Mouse (Mus musculus) heart, embryonic 12.5 days (tissue): ENCODE measurements around the gene Mucl3. TPM values are rescaled to one million over a fixed set of nuclear protein-coding genes. Genes with fewer than 3 reads are reported as not detected.

Experiments used
- ATAC-seq: fragments of 200-750 bp; cut with Nextera tagmentation; 2 replicates; pipeline ENCODE4 v1.8.0; 2017; ENCODE audit warnings: moderate TSS enrichment, moderate library complexity; ENCODE audit not compliant: insufficient number of reproducible peaks, low FRiP score
- H3K27ac ChIP-seq: fragments of 300-500 bp; sonication (generic); 2 replicates; pipeline ENCODE4 v1.5.1; 2016; ENCODE audit warnings: mild to moderate bottlenecking, moderate library complexity; ENCODE audit not compliant: poor library complexity, severe bottlenecking
- H3K27me3 ChIP-seq: fragments of 300-500 bp; sonication (generic); replicated peaks from 2 replicates; pipeline ENCODE4 v1.6.1; 2016; ENCODE audit warnings: mild to moderate bottlenecking, moderate library complexity
- H3K36me3 ChIP-seq: fragments of 300-500 bp; sonication (generic); 2 replicates; pipeline ENCODE4 v1.6.1; 2016; ENCODE audit warnings: mild to moderate bottlenecking, moderate library complexity
- H3K4me1 ChIP-seq: fragments of 300-500 bp; sonication (generic); replicated peaks from 2 replicates; pipeline ENCODE4 v1.6.1; 2016; ENCODE audit warnings: mild to moderate bottlenecking
- H3K4me2 ChIP-seq: fragments of 300-500 bp; sonication (generic); 2 replicates; pipeline ENCODE4 v1.6.1; 2016; ENCODE audit warnings: mild to moderate bottlenecking, moderate library complexity
- H3K4me3 ChIP-seq: fragments of 300-500 bp; sonication (generic); 2 replicates; pipeline ENCODE4 v1.5.1; 2016; ENCODE audit warnings: mild to moderate bottlenecking
- H3K9ac ChIP-seq: fragments of 300-500 bp; sonication (generic); 2 replicates; pipeline ENCODE4 v1.6.1; 2016; ENCODE audit warnings: mild to moderate bottlenecking, moderate library complexity
- H3K9me3 ChIP-seq: fragments of 300-500 bp; sonication (generic); replicated peaks from 2 replicates; pipeline ENCODE4 v1.6.1; 2016; ENCODE audit warnings: mild to moderate bottlenecking, moderate library complexity
- WGBS: fragments of 180-500 bp; shearing (Covaris S2); methylation state at CpG from one replicate; pipeline ENCODE4 v1.1.7; 2016; 5-methylcytosine and 5-hydroxymethylcytosine counted together
- polyA plus RNA-seq: library from polyadenylated mRNA; unstranded; fragments of >200 nt; fragmentation: Nextera tagmentation; extraction: Ambion mirVana; gene quantifications from 2 replicates; pipeline ENCODE4 v1.2.1, GENCODE M21; 2016

Gene Mucl3
- polyA plus RNA-seq, 1 experiment from 2014 or later: 0.37 TPM

DNA sequence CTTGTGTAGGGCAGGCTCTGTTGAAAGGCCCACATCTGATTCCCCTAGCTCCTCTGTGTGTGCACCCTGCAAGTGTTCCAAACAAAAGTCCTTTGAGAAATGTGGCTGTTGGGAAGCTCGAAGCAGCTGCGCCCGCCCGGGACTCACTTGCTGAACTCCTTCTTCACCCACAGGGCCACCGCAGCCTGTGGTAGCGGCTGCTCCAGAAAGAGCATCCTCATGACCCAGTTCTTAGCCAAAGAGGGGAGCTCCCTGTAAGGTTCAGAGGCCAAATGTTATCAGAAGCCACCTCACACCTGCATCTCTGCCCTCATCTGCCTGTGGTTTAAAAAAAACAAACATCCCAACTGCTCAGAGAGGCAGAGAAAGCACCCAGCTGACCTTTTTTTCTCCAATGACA, 28.4 kb upstream of the Mucl3 start:
- H3K27ac ChIP-seq: no peak overlapping the region
- ATAC-seq: no peak
- H3K9ac ChIP-seq: no peak overlapping the region
- H3K4me3 ChIP-seq: no peak overlapping the region
- 84% methylated on average over 6 of the region's 6 CpGs for WGBS
- peaks cover 15% of the 10 kb centered on the region for H3K4me1 ChIP-seq
- no peak overlapping the region for H3K4me2 ChIP-seq
- no peaks in the 10 kb centered on the region for H3K27me3 ChIP-seq
- H3K36me3 ChIP-seq: peaks cover 18% of the 10 kb centered on the region
- no peaks in the 10 kb centered on the region for H3K9me3 ChIP-seq

DNA sequence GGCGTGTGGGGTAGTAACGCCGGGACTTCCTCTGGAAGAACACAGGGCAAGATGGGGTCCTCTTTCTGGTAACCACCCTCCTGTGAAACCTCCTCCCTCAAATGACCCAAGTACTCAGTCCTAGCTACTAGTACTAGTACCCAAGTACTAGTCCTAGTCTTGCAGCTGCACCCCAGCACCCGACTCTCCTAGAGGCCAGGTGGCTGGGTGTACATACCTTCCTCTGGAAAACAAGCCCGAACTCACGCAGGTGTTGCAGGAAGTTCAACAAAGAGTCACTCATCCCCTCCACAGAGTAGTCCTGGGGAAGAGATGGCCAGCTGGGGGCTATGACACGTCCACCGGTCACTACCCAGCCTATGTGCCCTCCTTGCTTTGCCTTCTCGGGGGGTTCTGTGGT, 26.2 kb upstream of the Mucl3 start:
- Histone ChIP-seq H3K27ac (no peak overlapping the region), H3K4me2 (no peak overlapping the region), H3K9ac (no peak overlapping the region), H3K36me3 (peaks cover 27% of the 10 kb centered on the region), H3K27me3 (no peaks in the 10 kb centered on the region), H3K4me3 (no peak overlapping the region), H3K9me3 (no peaks in the 10 kb centered on the region), H3K4me1 (peaks cover 25% of the 10 kb centered on the region)
- 95% methylated on average over 9 of the region's 9 CpGs for WGBS
- ATAC-seq: no peak

DNA sequence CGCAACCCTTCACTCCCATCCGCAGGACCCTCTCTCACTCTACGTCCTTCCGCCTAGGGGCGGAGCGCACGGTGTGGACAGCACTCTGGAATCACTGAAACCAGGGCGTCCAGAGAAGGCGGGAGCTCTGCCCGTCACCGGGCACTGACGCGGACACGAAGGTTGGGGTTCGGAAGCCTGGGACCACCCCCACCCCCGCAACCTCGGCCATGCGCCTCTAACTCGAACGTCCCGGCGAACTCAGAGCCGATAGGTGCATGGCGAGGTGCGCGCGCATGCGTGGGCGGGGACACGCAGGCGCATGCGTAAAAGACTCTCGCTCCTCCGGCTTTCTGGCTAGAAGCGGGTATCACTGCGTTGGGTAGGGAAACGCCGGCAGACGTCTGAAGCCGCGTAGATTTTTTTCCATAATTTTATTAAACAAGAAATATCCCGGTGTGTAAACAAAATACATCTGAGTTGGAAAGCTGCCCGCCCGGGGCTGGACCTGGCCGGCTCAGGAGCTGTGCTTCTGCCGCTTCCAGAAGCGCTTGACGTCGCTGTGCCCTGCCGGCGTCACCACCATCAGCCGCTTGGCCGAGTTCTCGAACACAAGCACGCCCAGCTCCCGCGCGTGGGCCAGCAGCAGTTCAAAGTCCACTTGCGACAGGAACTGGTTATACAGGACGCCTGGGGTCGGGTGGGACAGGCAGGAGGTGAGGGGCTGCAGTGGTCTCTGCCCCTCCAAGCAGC, 24.0 kb upstream of the Mucl3 start, which contains the start of gene Vars2:
TSS of gene Vars2 (minus strand) at position 259 of the 732 bp plus-strand sequence.
- Histone ChIP-seq H3K36me3 (peaks cover 47% of the 10 kb centered on the region), H3K4me3 (peak within 1 kb of the TSS; percentile 77), H3K27me3 (no peaks in the 10 kb centered on the region), H3K27ac (peak within 1 kb of the TSS; percentile 61), H3K9ac (peak within 1 kb of the TSS; percentile 85), H3K4me2 (peak within 1 kb of the TSS; percentile 94), H3K9me3 (no peaks in the 10 kb centered on the region), H3K4me1 (peaks cover 18% of the 10 kb centered on the region)
- under 1% methylated on average over 61 of the region's 61 CpGs for WGBS
- ATAC-seq: peak; percentile 89

DNA sequence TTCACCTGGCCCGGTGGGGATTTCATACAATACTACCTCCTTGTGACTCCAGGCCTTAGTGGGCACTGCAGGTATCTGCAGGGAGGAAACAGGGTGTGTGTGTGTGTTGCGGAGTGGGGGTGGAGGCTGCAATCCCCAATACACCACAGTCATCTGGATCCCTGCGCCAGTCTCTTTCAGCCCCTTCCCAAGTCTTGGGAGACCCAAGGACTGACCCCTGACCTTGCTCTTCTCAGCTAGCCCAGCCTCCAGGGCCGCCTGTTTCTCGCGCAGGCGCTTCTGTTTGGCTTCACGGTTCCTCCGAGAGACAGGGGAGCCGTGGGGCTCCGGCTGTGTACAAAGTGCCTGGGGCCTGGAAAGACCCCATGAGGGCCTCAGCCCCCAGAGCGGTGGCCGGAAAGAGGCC, 23.4 kb upstream of the Mucl3 start:
- peak overlapping the region; percentile 61 for H3K27ac ChIP-seq
- no peaks in the 10 kb centered on the region for H3K27me3 ChIP-seq
- H3K36me3 ChIP-seq: peaks cover 50% of the 10 kb centered on the region
- H3K9ac ChIP-seq: peak overlapping the region; percentile 85
- peak; percentile 52 for ATAC-seq
- H3K4me2 ChIP-seq: peak overlapping the region; percentile 94
- 5% methylated on average over 13 of the region's 13 CpGs for WGBS
- H3K4me1 ChIP-seq: peaks cover 18% of the 10 kb centered on the region
- peak overlapping the region; percentile 77 for H3K4me3 ChIP-seq
- H3K9me3 ChIP-seq: no peaks in the 10 kb centered on the region

DNA sequence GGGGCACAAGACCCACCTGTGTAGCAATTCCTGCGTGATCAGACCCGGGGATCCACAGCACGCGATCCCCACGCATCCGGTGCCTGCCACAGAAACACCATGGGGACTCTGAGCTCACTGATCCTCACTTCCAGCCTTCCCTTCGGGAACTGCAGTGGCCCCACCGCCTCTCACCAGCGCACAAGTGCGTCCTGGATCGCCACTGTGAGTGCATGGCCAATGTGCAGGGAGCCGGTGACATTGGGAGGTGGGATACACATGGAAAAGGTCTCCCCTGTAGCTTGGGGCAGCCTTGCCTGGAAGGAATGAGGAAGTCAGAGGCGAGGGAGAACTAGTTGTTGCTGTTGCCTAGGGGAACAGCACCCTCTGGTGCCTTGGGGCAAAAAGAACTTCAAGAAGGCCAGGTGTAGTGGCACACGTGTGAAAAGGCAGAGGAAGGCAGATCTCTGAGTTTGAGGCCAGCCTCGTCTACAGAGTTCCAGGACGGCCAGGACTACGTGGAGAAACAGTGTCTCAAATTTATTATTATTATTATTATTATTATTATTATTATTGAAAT, 22.5 kb upstream of the Mucl3 start:
- Histone ChIP-seq H3K27me3 (no peaks in the 10 kb centered on the region), H3K4me2 (no peak overlapping the region), H3K4me1 (peaks cover 18% of the 10 kb centered on the region), H3K27ac (no peak overlapping the region), H3K4me3 (no peak overlapping the region), H3K36me3 (peaks cover 55% of the 10 kb centered on the region), H3K9ac (0 out of 2 replicates have a peak overlapping the region, but pooled peaks have one; percentile 1), H3K9me3 (no peaks in the 10 kb centered on the region)
- 80% methylated on average over 17 of the region's 17 CpGs for WGBS
- no peak for ATAC-seq

DNA sequence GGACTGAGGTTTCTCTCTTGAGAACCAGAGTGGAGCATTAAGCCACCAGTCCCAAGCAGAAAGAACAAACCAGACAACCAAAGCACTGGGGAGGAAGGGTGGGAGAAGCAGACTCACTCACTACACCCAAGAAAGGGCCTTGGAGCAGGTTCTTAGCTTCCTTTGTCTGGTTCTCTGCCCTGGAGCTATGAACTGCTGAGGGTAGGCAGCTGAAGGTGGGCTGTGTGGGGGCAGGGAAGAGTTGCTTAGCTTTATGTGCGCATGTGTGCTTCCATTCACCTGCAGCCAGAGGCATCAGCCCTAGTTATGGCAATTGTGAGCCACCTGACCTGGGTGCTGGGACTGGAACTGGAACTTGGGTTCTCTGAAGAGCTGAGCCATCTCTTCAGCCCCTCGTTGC, 9.6 kb upstream of the Mucl3 start:
- no peak for ATAC-seq
- WGBS: 74% methylated on average over 2 of the region's 2 CpGs
- H3K9ac ChIP-seq: no peak overlapping the region

DNA sequence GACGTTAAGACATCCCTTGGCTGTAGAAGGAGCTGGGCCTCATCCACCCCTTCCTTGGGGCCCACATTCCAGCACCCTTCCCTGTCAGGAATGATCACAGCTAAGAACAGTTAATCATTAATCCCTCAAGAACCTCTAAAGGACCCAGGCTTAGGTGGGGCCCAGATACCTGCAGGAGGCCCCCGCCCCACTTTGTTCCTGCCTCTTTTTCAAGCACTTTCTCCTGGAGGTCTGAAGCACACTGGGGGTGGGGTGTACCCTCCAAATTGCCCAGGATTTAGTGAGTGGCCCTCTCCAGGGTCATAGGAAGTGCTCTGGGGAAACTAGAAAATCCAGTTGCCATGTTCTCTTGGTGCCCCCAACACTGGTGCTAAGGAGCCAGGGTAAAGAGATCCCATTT, 5.9 kb upstream of the Mucl3 start:
- H3K36me3 ChIP-seq: no peaks in the 10 kb centered on the region; the same call in 1 of the 2 replicates
- ATAC-seq: no peak
- WGBS: 75% methylated on average over 2 of the region's 2 CpGs
- H3K27ac ChIP-seq: no peak overlapping the region
- no peak overlapping the region for H3K4me3 ChIP-seq
- H3K9ac ChIP-seq: no peak overlapping the region
- H3K27me3 ChIP-seq: peaks cover 10% of the 10 kb centered on the region
- no peaks in the 10 kb centered on the region for H3K4me1 ChIP-seq
- no peaks in the 10 kb centered on the region for H3K9me3 ChIP-seq
- no peak overlapping the region for H3K4me2 ChIP-seq

More for the DNA sequence above, 9.6 kb upstream of the Mucl3 start:
- no peaks in the 10 kb centered on the region for H3K9me3 ChIP-seq
- H3K4me1 ChIP-seq: no peaks in the 10 kb centered on the region
- peaks cover 34% of the 10 kb centered on the region for H3K36me3 ChIP-seq
- H3K4me3 ChIP-seq: no peak overlapping the region
- 0 out of 2 replicates have a peak, but pooled peaks cover 3% of the 10 kb centered on the region for H3K27me3 ChIP-seq
- H3K4me2 ChIP-seq: no peak overlapping the region
- no peak overlapping the region for H3K27ac ChIP-seq

DNA sequence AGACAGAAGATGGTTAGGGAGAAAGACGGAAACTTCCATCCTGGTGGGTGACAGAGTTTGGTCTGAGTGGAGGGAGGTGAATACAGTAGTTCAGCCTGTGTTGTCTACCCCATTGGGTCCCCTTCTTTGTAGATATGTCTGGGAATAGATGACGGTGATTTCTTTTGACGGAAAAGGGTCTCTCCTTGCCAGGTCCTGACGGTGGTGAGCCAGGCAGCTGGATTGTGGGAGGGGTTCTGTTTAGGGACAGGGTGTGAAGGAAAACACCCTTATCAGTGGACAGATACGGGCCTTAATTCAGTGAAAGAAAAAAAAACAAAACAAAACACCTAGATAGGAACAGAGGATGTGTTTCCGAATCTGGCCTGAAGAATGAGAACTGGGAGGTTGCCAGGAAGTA, 4.1 kb downstream of the Mucl3 start:
- Histone ChIP-seq H3K4me1 (peaks cover 13% of the 10 kb centered on the region), H3K27ac (peak overlapping the region; percentile 59; the same call in 1 of the 2 replicates), H3K27me3 (peaks cover 32% of the 10 kb centered on the region), H3K36me3 (no peaks in the 10 kb centered on the region), H3K9me3 (no peaks in the 10 kb centered on the region), H3K4me2 (peak overlapping the region; percentile 55), H3K9ac (no peak overlapping the region), H3K4me3 (peak overlapping the region; percentile 1; the same call in 1 of the 2 replicates)
- WGBS: 37% methylated on average over 6 of the region's 6 CpGs
- no peak for ATAC-seq

DNA sequence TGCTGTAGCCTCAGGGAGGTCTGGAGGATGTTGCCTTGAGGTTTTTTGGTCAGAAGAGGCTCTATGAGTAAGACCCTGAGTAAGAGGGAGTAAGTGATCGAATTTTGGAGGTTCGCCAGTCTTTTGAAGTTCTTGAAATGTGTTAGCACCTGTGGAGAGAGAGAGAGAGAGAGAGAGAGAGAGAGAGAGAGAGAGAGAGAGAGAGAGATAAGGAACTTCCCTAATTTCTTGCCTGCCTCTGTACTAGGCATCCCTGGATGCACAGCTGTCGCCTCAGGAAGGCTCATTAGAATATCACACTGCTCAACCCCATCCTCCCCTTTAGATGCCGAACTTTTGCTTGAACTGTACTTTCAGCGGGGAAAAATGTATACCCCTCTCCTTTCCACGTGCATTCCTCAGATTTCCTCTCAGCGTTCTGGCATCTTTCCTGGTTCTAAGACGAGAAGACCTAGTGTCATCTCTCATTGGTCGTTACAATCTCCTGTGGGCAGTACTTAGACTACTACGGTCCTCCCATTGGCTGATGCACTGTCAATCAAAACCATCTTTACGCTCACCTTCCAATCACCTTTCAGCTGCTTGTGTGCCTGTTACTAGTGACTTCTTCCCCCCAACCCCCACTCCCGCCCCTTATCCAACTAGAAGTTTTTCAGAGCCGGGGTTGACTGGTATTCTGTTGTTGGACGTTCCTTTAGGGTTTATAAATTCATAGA, 4.9 kb downstream of the Mucl3 start:
- peak overlapping the region; percentile 55 for H3K4me2 ChIP-seq
- peak; percentile 84 for ATAC-seq
- no peaks in the 10 kb centered on the region for H3K9me3 ChIP-seq
- H3K27ac ChIP-seq: 0 out of 2 replicates have a peak overlapping the region, but pooled peaks have one; percentile 59
- peaks cover 26% of the 10 kb centered on the region for H3K27me3 ChIP-seq
- no peak overlapping the region for H3K9ac ChIP-seq
- peak overlapping the region; percentile 29 for H3K4me3 ChIP-seq
- WGBS: 16% methylated on average over 14 of the region's 14 CpGs
- no peaks in the 10 kb centered on the region for H3K36me3 ChIP-seq
- peaks cover 17% of the 10 kb centered on the region for H3K4me1 ChIP-seq

DNA sequence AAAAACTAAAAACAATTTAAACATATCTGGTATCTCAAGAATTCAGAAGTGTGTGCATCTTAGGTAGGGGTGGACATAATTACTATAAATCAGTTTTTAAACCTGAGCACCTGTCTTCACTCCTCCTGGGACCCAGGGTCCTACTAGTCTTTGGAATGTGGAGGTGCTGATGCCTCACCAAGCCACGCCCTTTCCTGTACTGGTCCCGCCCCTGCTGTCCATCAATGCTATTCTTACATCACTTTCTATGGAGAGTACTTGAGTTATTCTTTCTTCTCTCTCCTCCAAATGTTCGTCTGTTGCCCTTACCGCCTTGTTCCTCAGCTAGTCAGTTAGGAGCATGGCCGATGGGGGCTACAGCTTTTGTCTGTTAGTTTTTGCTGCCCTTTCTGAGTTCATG, 7.1 kb downstream of the Mucl3 start:
- no peak for ATAC-seq
- H3K9me3 ChIP-seq: no peaks in the 10 kb centered on the region
- no peak overlapping the region for H3K4me3 ChIP-seq
- no peaks in the 10 kb centered on the region for H3K36me3 ChIP-seq
- H3K9ac ChIP-seq: no peak overlapping the region
- H3K4me1 ChIP-seq: peaks cover 17% of the 10 kb centered on the region
- no peak overlapping the region for H3K27ac ChIP-seq
- no peak overlapping the region for H3K4me2 ChIP-seq
- peaks cover 16% of the 10 kb centered on the region; the same call in 1 of the 2 replicates for H3K27me3 ChIP-seq
- 34% methylated on average over 5 of the region's 5 CpGs for whole genome bisulfite sequencing

DNA sequence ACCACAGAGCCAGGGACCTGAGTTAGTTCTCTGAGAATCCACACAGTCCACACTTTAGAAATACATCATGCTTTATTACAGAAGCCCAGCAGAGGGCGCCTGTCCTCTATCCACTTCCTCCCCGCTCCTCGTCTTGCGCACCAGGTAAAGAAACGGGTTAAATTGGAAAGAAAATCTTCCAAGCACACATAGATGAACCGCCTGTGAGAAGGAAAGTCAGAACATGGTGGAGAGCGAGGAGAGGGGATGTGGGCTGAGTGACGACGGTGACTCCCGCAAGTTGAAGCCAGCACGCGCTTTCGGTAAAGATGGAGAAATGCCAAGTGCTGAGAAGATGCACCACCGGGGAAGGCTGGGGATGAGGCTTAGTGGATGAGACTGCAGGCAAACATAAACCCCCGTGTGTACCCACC, 7.8 kb downstream of the Mucl3 start:
- H3K36me3 ChIP-seq: no peaks in the 10 kb centered on the region
- H3K9ac ChIP-seq: no peak overlapping the region
- H3K4me1 ChIP-seq: peaks cover 17% of the 10 kb centered on the region
- no peak overlapping the region for H3K27ac ChIP-seq
- H3K9me3 ChIP-seq: no peaks in the 10 kb centered on the region
- 5% methylated on average over 15 of the region's 15 CpGs for WGBS
- peaks cover 16% of the 10 kb centered on the region; the same call in 1 of the 2 replicates for H3K27me3 ChIP-seq
- H3K4me2 ChIP-seq: peak overlapping the region; percentile 69
- peak overlapping the region; percentile 36 for H3K4me3 ChIP-seq
- ATAC-seq: no peak; the same call in 1 of the 2 replicates
